Mouse (Mus musculus) thymus, adult 18-20 months (tissue): ENCODE results near the gene Ugcg.
A peak's percentile ranks its signal among the peaks of the same experiment; 100 is the strongest.

Source experiments
- DNase-seq, 2 experiments: peaks; one replicate each; pipeline ENCODE4 v3.0.0; 2022; ENCODE audit warnings: mixed read lengths in 2 of 2

Gene Ugcg

DNA sequence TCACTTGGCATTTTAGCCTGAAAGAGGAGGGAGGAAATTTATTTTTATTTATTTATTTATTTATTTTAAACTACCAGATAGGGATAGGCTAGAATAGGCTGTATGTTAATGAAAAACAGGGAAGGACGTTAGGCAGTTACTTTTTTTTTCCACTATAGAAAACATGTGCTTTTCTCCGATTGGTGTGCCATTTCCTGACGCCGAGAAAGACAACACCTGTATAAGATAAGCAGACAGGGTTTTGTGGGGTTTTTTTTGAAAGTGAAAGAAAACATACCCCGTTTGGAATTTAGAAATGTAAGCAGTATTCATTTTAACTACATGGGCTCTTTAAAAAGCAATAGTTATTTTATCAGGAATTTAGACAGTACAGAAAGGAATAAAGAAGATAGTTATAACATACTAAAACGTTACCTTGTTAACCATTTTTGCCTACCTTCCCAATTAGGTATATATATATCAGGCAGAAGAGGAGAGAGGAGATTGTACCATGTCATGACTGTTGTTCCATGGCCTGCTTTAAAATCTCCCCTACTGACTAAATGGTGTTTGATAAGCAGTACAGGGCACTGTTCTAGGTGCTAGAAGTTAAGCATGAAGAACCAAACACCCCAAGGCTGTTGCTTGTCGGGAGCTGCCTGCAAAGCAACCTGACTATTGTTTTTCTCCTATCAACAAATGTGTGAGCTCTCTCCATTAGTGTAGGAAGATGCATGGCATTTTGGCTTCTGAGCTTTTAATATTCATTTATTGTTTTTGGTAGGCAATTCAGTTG, 1.8 kb downstream of the Ugcg start:
- DNase-seq: no peak

DNA sequence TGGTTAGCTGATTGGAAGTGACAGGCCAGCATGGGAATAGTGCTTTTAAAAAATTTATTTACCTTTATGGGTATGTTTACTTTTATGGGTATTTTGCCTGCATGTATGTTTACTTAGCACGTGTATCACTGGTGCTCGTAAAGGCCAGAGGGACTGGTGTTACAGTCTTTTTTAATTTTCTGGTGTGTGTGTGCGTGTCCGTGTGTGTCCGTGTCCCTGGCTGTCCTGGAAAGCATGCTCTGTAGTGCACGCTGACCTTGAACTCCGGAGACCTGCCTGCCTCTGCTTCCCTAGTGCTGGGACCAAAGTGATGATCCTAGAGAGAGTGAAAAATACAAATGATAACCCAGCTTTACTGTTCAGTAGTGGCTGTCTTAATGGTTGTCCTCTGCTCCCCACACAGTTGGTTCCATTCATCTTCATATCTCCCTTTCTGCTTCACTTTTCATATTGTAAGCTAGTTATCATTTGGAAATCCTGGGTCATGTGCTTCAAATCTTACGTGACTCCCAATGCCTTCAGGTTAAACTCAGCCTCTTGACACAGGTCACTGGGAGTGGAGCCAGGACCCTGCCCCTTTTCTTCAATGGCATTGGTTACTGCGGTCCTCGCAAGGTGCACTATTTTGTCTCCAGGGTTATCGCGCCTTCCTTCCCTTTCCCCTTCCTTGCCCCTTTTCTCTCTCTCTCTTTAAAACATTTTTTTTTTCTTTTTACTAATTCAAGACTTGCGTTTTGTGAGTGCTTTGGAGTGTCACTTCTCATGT, 5.9 kb downstream of the Ugcg start:
- no peak for DNase-seq

GRCm38 (mm10) chr4:59196346-59197077, 7.5 kb downstream of the Ugcg start:
- no peak for DNase-seq

DNA sequence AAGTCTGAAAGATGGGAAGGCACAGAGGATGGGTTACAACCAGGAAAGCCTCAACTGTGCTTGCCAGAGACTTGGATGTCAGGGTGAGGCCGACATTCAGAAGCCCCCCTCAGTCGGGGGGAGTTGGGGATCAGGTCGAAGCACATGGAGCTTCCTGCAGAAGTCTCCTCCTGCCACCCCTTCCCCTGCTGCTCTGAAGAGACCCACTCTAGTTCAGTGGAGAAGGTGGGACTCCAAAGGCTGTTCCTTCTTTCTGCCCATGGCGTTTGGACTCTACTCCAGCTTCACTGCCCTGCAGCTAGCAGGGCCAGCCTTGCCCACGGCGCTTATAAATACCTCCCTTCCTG, 8.0 kb downstream of the Ugcg start:
- DNase-seq: no peak

DNA sequence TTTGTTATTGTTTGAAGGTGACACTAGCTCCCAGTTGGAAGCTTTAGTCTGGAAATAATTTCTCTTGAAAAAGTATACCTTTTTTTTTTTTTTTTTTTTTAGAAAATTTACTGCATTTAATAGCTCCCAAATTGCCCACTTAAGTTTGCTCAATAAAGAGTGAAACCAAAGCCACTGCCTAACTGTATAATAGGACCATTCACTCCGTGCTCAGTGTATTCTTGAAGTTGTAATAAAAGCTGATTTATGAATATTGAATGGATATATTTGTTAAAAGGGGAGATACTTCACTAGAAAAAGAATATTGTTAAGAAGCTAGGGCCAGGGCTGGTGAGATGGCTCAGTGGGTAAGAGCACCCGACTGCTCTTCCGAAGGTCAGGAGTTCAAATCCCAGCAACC, 8.4 kb downstream of the Ugcg start:
- no peak for DNase-seq

DNA sequence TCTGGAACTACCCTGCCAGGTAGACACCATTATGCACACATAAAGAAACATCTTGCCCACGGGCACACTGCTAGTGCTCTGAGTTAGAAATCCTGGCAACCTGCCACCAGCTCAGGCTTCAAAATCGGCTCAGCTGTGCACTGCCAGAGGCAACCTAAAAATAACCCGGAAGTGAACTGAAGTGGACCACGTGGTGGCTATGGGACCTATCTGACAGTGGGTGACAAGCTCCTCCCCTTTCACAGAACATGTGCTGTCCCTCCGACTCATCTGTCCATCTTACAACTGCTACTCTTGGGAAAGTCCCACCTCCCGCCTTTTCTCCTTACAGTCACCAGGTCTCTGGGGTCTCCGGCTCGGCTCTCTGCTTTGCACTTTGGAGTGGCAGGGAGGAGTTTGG, 10.3 kb downstream of the Ugcg start:
- peak; percentile 64 to 81 for DNase-seq

GRCm38 (mm10) chr4:59199805-59200204, 10.7 kb downstream of the Ugcg start:
- DNase-seq: no peak

DNA sequence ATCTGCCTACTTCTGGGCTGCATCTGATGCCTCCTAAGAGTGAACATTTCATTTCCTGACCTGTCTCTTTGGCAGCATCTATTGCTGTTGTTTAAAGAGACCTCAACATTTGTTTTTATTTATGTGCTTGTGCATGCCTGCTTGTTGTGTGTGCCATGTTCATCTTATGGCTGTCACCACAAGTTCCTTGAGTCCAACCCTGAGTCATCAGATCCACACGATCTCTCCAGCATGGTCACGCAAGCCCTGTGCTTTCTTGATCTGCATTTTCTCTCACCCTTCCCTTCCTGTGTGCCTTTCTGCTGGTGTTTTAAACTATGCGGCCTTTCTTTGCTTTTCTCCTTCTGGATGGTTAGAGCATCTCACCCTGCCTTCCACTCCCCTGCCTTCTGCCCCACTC, 11.6 kb downstream of the Ugcg start:
- no peak for DNase-seq

GRCm38 (mm10) chr4:59204616-59205015, 15.6 kb downstream of the Ugcg start:
- DNase-seq: no peak

- DNase-seq: peak; percentile 58 to 75
Observed at GRCm38 (mm10) chr4:59205758-59206340, 16.8 kb downstream of the Ugcg start.

DNA sequence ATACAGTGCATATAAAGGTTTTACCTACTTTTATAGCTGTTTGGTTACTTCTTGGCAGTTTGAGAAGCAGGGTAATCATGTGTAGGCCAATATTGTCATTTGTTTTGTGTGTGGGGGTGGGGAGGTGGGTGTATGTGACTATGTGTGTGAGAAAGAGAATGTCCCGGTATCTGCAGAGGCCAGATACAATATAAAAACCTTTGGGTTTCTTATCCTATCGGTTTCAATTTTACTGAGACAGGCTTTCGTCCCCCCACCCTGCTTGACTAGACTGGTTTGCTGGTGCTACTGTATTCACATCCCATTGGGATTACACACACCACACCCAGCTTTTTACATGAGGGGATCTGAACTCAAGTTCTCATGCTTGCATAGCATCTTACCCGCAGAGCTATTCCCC, 17.5 kb downstream of the Ugcg start:
- no peak for DNase-seq

GRCm38 (mm10) chr4:59208607-59209006, 19.6 kb downstream of the Ugcg start:
- no peak for DNase-seq

GRCm38 (mm10) chr4:59211181-59211580, 22.1 kb downstream of the Ugcg start:
- no peak for DNase-seq

GRCm38 (mm10) chr4:59213833-59214232, 24.8 kb downstream of the Ugcg start:
- no peak for DNase-seq

GRCm38 (mm10) chr4:59214695-59215094, 25.6 kb downstream of the Ugcg start:
- DNase-seq: no peak

- no peak for DNase-seq
Observed at GRCm38 (mm10) chr4:59215585-59215984, 26.5 kb downstream of the Ugcg start.

GRCm38 (mm10) chr4:59217101-59217500, 28.0 kb downstream of the Ugcg start:
- DNase-seq: no peak

GRCm38 (mm10) chr4:59218154-59218553, 29.1 kb downstream of the Ugcg start:
- no peak for DNase-seq

DNA sequence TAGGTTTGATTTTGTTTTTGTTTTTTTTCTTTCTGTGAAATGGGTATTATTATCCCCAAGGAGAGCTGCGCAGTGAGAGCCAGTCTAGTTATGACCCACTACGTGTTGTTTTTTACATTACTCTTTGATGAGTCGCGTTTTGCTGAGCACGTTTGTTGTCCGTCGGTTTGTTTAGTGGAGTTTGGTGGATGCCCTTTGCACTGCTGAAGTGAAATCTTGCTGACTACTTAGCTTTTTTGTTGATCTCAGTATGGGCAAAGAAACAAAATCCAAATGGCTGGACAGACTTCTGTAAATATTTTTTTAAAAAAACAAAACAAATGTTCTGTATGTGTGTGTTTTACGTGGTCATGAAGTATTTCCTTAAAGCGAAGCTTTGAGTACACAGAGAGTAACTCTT, 33.2 kb downstream of the Ugcg start:
- DNase-seq: no peak

GRCm38 (mm10) chr4:59223055-59223615, 34.1 kb downstream of the Ugcg start:
- no peak for DNase-seq

DNA sequence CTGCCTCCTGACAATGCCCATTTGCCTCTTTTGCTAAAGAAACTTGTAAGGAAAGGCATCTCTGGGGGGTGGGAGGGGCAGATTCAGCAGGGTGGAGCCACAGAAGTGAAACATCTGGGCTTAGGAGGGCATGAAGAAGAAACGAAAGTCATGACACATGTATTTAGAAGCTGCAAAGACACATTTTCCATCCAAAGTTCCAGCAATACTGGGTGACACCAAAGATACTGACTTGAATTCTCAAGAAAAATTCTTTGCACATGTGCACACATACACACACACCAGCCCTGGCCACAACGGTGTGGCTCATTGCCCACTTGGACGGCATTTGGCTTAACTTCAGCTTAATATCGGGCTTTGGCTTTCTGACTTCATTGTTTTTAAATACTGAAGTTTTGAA, 35.8 kb downstream of the Ugcg start:
- no peak for DNase-seq

DNA sequence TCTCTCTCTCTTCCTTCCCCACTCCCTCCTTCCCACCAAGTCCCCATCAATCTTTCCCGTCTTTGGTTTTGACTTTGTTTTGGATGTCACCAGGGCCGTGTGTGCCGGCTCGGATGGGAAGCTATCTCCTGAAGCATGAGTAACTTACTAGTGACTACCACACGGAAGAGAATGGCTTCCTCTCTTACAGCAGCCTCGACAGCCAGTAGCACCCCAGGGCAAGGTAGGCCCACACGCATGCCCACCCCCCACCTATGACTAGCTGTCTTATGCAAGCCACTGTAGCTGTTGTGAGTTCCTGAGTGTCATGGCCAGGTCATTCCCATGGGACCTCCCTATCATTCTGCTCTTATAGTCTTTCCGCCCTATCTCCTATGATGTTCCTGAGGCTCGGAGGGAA, 38.0 kb downstream of the Ugcg start:
- DNase-seq: no peak

DNA sequence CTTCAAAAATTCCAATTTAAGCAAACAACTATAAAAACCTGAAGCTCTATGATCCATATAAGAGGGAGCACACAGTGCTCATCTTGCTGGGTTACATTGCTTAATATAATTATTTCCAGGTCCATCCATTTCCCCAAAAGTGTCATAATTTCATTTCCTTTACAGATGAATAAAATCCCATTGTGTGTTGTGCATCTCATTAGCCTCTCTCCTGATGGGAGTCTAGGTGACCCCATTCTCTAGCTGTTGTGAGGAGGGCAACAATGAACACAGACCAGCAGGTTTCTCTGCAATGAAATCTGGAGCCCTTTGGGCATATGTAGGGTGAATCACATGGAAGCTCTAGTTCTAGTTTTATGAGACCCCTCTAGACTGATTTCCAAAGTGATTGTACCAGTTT, 39.9 kb downstream of the Ugcg start:
- no peak for DNase-seq
